ENCODE assay signal across 8 mouse cellular contexts in genomic region chr16:56076121-56076869, GRCm38 (mm10). TPM values are rescaled to one million over a fixed set of nuclear protein-coding genes. Genes with fewer than 3 reads are reported as not detected.
DNase-seq lines count a peak whose midpoint lies in the region; ATAC-seq and TF ChIP-seq lines count a peak whose summit lies in the region.

No protein-coding gene starts in this region.

- peak overlapping the region; percentile 90 for H3K27ac ChIP-seq in embryonic facial prominence, embryonic 14.5 days (replicated peaks; ENCODE audit: low read depth, low read length)
- H3K27ac ChIP-seq in hindbrain, embryonic 16.5 days (ENCODE audit: low read depth, low read length), result peak overlapping the region; percentile 98
- peak overlapping the region; percentile 98 for H3K27ac ChIP-seq in midbrain, embryonic 16.5 days (ENCODE audit: low read length)

- WGBS in embryonic facial prominence, embryonic 14.5 days, result 10% methylated on average over 11 of the region's 11 CpGs
- 8% methylated on average over 11 of the region's 11 CpGs for WGBS in hindbrain, embryonic 16.5 days
- WGBS in midbrain, embryonic 16.5 days, result 6% methylated on average over 11 of the region's 11 CpGs

- H3K4me3 ChIP-seq in erythroblast, embryonic 14.5 days (replicated peaks), result peak overlapping the region; percentile 70
- H3K4me3 ChIP-seq in E14TG2a.4 (replicated peaks; ENCODE audit: low read length), result peak overlapping the region; percentile 87
- H3K4me3 ChIP-seq in embryonic facial prominence, embryonic 14.5 days (ENCODE audit: low read depth, low read length), result peak overlapping the region; percentile 85
- H3K4me3 ChIP-seq in hindbrain, embryonic 16.5 days (ENCODE audit: low read length), result peak overlapping the region; percentile 69
- peak overlapping the region; percentile 64 for H3K4me3 ChIP-seq in midbrain, embryonic 16.5 days (ENCODE audit: low read depth, low read length)

- H3K4me2 ChIP-seq in embryonic facial prominence, embryonic 14.5 days (ENCODE audit: low read depth, low read length), result peak overlapping the region; percentile 72
- H3K4me2 ChIP-seq in hindbrain, embryonic 16.5 days (ENCODE audit: low read length), result peak overlapping the region; percentile 64
- peak overlapping the region; percentile 73 for H3K4me2 ChIP-seq in midbrain, embryonic 16.5 days (ENCODE audit: low read length)

- no peaks in the 10 kb centered on the region for H3K9me3 ChIP-seq in erythroblast, embryonic 14.5 days (ENCODE audit: control insufficient read depth, low read length)
- H3K9me3 ChIP-seq in E14TG2a.4 (ENCODE audit: low read length), result peaks cover 15% of the 10 kb centered on the region
- no peaks in the 10 kb centered on the region for H3K9me3 ChIP-seq in embryonic facial prominence, embryonic 14.5 days (ENCODE audit: control insufficient read depth, low read length)
- no peaks in the 10 kb centered on the region for H3K9me3 ChIP-seq in hindbrain, embryonic 16.5 days (ENCODE audit: control insufficient read depth, low read length)
- H3K9me3 ChIP-seq in midbrain, embryonic 16.5 days (replicated peaks; ENCODE audit: control insufficient read depth, low read length, poor library complexity, severe bottlenecking), result no peaks in the 10 kb centered on the region

- H3K9ac ChIP-seq in embryonic facial prominence, embryonic 14.5 days (ENCODE audit: low read depth, low read length), result peak overlapping the region; percentile 83
- H3K9ac ChIP-seq in hindbrain, embryonic 16.5 days (ENCODE audit: low read depth, low read length), result peak overlapping the region; percentile 91
- H3K9ac ChIP-seq in midbrain, embryonic 16.5 days (ENCODE audit: low read depth, low read length), result peak overlapping the region; percentile 86

- H3K27me3 ChIP-seq in erythroblast, embryonic 14.5 days (ENCODE audit: control insufficient read depth), result no peaks in the 10 kb centered on the region
- no peaks in the 10 kb centered on the region for H3K27me3 ChIP-seq in E14TG2a.4 (ENCODE audit: insufficient read depth, low read length)
- H3K27me3 ChIP-seq in embryonic facial prominence, embryonic 14.5 days (replicated peaks; ENCODE audit: control insufficient read depth, insufficient read depth, low read length), result no peaks in the 10 kb centered on the region
- H3K27me3 ChIP-seq in hindbrain, embryonic 16.5 days (replicated peaks; ENCODE audit: control insufficient read depth, insufficient read depth, low read length), result no peaks in the 10 kb centered on the region
- H3K27me3 ChIP-seq in midbrain, embryonic 16.5 days (ENCODE audit: control insufficient read depth, insufficient read depth, low read depth, low read length), result no peaks in the 10 kb centered on the region

- H3K36me3 ChIP-seq in erythroblast, embryonic 14.5 days (ENCODE audit: control insufficient read depth), result peaks cover 40% of the 10 kb centered on the region
- no peaks in the 10 kb centered on the region for H3K36me3 ChIP-seq in E14TG2a.4 (ENCODE audit: insufficient read depth, low read length)
- H3K36me3 ChIP-seq in embryonic facial prominence, embryonic 14.5 days (ENCODE audit: control insufficient read depth, insufficient read depth, low read length), result no peaks in the 10 kb centered on the region
- H3K36me3 ChIP-seq in hindbrain, embryonic 16.5 days (ENCODE audit: control insufficient read depth, insufficient read depth, low read length), result no peaks in the 10 kb centered on the region
- H3K36me3 ChIP-seq in midbrain, embryonic 16.5 days (ENCODE audit: control insufficient read depth, insufficient read depth, low read length), result no peaks in the 10 kb centered on the region

- TF ChIP-seq CTCF in E14TG2a.4 (conservative IDR thresholded peaks at IDR 0.05; ENCODE audit: low read length), result no peak

- ATAC-seq in erythroblast, adult 5-6 weeks (replicated peaks; ENCODE audit: low FRiP score, poor library complexity, severe bottlenecking), result no peak
- no peak for ATAC-seq in embryonic facial prominence, embryonic 14.5 days (ENCODE audit: low read depth)
- ATAC-seq in hindbrain, embryonic 16.5 days, result no peak
- no peak for ATAC-seq in midbrain, embryonic 16.5 days

- H3K4me1 ChIP-seq in erythroblast, embryonic 14.5 days (ENCODE audit: control insufficient read depth), result peaks cover 65% of the 10 kb centered on the region
- H3K4me1 ChIP-seq in E14TG2a.4 (replicated peaks; ENCODE audit: low read depth, low read length), result peaks cover 35% of the 10 kb centered on the region
- H3K4me1 ChIP-seq in embryonic facial prominence, embryonic 14.5 days (ENCODE audit: control insufficient read depth, insufficient read depth, low read length), result peaks cover 8% of the 10 kb centered on the region
- H3K4me1 ChIP-seq in hindbrain, embryonic 16.5 days (ENCODE audit: control insufficient read depth, insufficient read depth, low read depth, low read length), result peaks cover 11% of the 10 kb centered on the region
- H3K4me1 ChIP-seq in midbrain, embryonic 16.5 days (ENCODE audit: control insufficient read depth, insufficient read depth, low read length), result peaks cover 17% of the 10 kb centered on the region

- DNase-seq in embryonic facial prominence, embryonic 14.5 days (ENCODE audit: low spot score), result no peak
- DNase-seq in urinary bladder, postnatal 14 days (ENCODE audit: low spot score), result no peak
- DNase-seq in ovary, adult 18-20 months (ENCODE audit: low spot score), result no peak

RNA-seq across cellular contexts. Expression of gene Senp7, which starts 28.2 kb away (rescaled TPM):
- 1.0 and 2.8 TPM in 2 replicates for polyA plus RNA-seq in erythroblast, embryonic 14.5 days (2012)
- total RNA-seq in erythroblast, adult 5-6 weeks (2015; ENCODE audit: low replicate concordance), result 93.6 and 141 TPM in 2 replicates
- 90.5 and 92.9 TPM in 2 replicates for total RNA-seq in erythroblast, adult 5-6 weeks (2017; ENCODE audit: low replicate concordance)
- 30.6 and 31.5 TPM in 2 replicates for polyA plus RNA-seq in embryonic facial prominence, embryonic 14.5 days (2014; fragmentation: Nextera tagmentation; extraction: Ambion mirVana)
- 41.0 and 41.4 TPM in 2 replicates for polyA plus RNA-seq in hindbrain, embryonic 16.5 days (2015; fragmentation: Nextera tagmentation; extraction: Ambion mirVana)
- 55.4 and 63.5 TPM in 2 replicates for polyA plus RNA-seq in midbrain, embryonic 16.5 days (2015; fragmentation: Nextera tagmentation; extraction: Ambion mirVana)

RNA-seq across cellular contexts. Expression of gene Trmt10c, which starts 38.7 kb away (rescaled TPM):
- polyA plus RNA-seq in erythroblast, embryonic 14.5 days (2012), result 0.19 and 0.21 TPM in 2 replicates
- total RNA-seq in erythroblast, adult 5-6 weeks (2015; ENCODE audit: low replicate concordance), result 1.7 and 6.5 TPM in 2 replicates
- 3.9 and 4.7 TPM in 2 replicates for total RNA-seq in erythroblast, adult 5-6 weeks (2017; ENCODE audit: low replicate concordance)
- polyA plus RNA-seq in embryonic facial prominence, embryonic 14.5 days (2014; fragmentation: Nextera tagmentation; extraction: Ambion mirVana), result 26.4 and 27.0 TPM in 2 replicates
- 17.1 and 17.5 TPM in 2 replicates for polyA plus RNA-seq in hindbrain, embryonic 16.5 days (2015; fragmentation: Nextera tagmentation; extraction: Ambion mirVana)
- polyA plus RNA-seq in midbrain, embryonic 16.5 days (2015; fragmentation: Nextera tagmentation; extraction: Ambion mirVana), result 18.4 and 20.1 TPM in 2 replicates

RNA-seq across cellular contexts. Expression of gene Pcnp, which starts 46.8 kb away (rescaled TPM):
- 4.4 and 6.3 TPM in 2 replicates for polyA plus RNA-seq in erythroblast, embryonic 14.5 days (2012)
- 14.0 and 55.6 TPM in 2 replicates for total RNA-seq in erythroblast, adult 5-6 weeks (2015; ENCODE audit: low replicate concordance)
- 42.2 and 47.1 TPM in 2 replicates for total RNA-seq in erythroblast, adult 5-6 weeks (2017; ENCODE audit: low replicate concordance)
- 220 and 227 TPM in 2 replicates for polyA plus RNA-seq in embryonic facial prominence, embryonic 14.5 days (2014; fragmentation: Nextera tagmentation; extraction: Ambion mirVana)
- 190 and 191 TPM in 2 replicates for polyA plus RNA-seq in hindbrain, embryonic 16.5 days (2015; fragmentation: Nextera tagmentation; extraction: Ambion mirVana)
- polyA plus RNA-seq in midbrain, embryonic 16.5 days (2015; fragmentation: Nextera tagmentation; extraction: Ambion mirVana), result 216 and 227 TPM in 2 replicates

Comparison
In these comparisons a context has a peak if more than half of its experiments do, and no peak if none do; other contexts are left out.
1. RNA of gene Trmt10c, which starts 38.7 kb away (polyA plus RNA-seq): 26.4 to 27.0 TPM in embryonic facial prominence, embryonic 14.5 days, 18.4 to 20.1 TPM in midbrain, embryonic 16.5 days and 17.1 to 17.5 TPM in hindbrain, embryonic 16.5 days; 0.19 to 0.21 TPM in erythroblast, embryonic 14.5 days; every median in the first group is over 10 times any median in the second.
2. RNA of gene Pcnp, which starts 46.8 kb away (polyA plus RNA-seq): 220 to 227 TPM in embryonic facial prominence, embryonic 14.5 days, 216 to 227 TPM in midbrain, embryonic 16.5 days and 190 to 191 TPM in hindbrain, embryonic 16.5 days; 4.4 to 6.3 TPM in erythroblast, embryonic 14.5 days; every median in the first group is over 10 times any median in the second.
3. Peak in every context shown above with its lines, with median percentiles within 50 percentile points of each other: H3K4me3 ChIP-seq, H3K27ac ChIP-seq, H3K4me2 ChIP-seq and H3K9ac ChIP-seq.